Mouse (Mus musculus) embryo, embryonic 11.5 days (tissue): ENCODE measurements around the gene Sobp.

Experiments
- DNase-seq: peaks from one replicate; pipeline ENCODE4 v3.0.0-alpha.2; 2012; ENCODE audit warnings: low read depth, low spot score

Gene Sobp

DNA sequence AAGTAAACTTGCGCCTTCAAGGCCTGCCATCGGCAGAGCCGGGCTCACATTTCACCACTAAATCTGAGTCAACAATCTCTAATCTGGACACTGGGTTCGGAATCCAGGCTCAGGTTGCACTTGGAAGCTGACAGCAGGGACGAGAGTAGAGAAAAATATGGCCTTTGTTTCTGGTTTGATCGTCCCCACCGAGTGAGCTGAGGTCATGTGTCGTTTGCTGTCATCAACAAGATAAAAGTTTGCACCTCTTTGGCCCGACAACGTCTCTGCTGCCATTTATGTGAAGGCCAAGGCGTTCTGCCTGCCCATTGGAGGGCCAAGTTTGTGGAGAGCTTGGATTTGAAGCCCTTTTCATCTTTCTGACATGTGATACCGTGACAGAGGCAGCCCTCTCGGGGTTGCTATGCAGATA is 178.8 kb downstream of the Sobp start:
- DNase-seq = no peak

DNA sequence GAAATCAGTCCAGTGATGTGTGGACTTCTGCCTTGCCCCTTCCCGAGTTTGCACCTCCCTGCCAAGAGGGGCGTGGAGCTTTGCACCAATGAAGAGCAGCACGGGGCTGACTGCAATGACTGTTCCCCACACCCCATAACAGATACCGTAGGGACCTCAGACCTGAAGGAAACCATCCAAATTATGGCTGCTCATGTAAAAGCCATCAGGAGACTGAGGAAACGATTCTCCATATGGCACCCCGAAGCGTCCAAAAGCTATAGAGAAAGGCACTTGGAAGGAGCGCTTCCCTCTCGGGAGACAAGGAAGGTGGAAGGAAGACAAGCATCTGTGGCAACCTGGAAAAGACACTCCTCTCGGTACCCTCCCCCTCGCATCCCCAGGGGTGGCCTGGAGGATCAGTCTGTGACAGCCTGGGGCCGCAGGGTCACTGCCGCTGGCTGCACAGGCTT is 180.0 kb downstream of the Sobp start:
- no peak for DNase-seq

DNA sequence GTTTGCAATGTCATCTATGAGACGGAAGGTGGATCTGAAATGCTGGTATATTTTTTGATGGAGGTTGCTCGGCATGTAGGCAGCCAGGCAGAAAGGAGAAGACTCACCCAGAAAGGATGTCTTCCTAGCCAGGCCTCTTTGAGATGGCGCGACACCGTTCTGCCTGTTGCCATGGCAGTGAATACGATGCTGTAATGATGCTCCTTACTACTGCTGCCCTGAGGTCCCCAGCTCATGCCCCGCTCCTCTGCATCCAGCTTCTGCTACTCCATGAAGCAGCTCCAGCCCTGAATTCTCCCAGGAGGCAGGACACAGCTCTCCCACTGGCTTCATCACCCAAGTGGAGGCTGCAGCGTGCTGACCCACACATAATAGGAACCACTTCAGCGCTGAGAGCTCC is 183.3 kb downstream of the Sobp start:
- no peak for DNase-seq

DNA sequence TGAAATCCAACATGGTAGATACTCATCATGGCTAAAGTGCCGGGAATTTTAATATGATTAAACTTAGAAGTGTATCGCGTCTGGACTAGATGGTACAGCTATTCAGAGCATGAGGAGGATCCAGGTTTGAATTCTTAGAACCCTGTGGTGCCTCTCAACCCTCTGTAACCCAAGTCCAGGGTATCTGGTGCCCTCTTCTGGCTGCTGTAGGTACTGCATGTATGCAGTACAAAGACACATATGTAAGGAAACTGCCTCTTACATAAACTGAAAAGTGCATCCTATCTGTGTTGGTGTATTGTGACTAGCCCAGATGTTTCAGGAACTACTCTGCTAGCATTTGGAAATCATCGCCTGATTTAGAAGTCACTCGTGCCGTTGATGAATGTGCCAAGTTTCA is 184.4 kb downstream of the Sobp start:
- DNase-seq = no peak

DNA sequence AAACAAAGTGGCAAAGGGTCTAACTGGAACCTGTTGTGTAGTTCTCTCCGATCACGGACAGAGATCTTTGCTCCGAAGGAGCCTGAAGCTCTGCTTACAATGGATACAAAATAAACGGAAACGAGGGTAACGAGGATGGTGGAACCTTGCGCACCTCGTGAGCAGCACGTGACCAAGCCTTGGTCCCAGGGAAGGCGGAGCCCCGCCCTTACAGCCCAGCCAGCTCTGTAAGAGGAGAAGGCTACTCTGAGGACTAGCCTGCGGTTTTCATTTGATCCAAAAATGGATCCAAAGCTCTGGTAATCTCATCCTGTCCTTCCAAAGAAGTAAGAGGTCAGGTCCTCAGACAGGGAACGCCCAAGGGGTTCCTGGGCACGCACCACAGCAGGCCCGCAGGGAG is 185.7 kb downstream of the Sobp start:
- DNase-seq = no peak

DNA sequence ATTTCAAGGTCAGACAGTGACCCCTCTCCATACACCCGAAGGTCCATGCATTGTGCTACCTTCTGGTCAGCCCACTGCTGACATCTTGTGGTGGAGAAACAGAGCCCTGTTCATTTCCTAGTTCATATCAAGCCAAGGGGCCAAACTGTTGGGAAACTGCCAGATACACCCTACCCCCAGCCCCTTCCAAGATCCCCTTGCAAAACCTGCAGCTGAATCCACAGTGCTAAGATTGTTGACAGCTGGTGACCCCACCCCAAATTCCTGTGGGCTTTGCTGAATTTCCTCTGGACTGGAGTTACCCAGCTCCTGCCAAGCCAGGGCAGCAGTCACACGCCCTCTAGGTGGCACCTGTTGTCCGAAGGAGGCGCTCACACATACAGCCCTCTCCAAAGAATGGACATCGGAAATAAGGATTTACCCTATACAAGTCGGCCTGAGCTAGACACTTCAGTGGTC is 186.7 kb downstream of the Sobp start:
- no peak for DNase-seq

DNA sequence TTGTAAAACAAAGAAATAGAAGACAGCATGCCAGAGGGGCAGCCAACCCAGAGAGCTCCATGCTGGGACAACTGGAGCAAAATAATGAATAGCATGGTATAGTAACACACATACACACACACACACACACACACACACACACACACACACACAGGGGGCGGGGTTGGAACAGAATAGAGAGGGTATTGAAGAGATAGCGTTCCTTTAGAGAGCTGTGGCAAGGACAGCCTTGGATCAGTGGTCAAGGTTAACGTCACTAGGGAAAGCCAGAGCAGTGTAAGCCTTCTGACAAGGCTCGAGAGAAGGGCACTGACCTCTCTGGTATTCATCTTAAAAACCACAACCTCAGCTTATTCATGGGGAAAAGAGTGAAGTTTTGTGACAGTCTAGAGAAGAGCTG is 189.4 kb downstream of the Sobp start:
- DNase-seq = no peak

DNA sequence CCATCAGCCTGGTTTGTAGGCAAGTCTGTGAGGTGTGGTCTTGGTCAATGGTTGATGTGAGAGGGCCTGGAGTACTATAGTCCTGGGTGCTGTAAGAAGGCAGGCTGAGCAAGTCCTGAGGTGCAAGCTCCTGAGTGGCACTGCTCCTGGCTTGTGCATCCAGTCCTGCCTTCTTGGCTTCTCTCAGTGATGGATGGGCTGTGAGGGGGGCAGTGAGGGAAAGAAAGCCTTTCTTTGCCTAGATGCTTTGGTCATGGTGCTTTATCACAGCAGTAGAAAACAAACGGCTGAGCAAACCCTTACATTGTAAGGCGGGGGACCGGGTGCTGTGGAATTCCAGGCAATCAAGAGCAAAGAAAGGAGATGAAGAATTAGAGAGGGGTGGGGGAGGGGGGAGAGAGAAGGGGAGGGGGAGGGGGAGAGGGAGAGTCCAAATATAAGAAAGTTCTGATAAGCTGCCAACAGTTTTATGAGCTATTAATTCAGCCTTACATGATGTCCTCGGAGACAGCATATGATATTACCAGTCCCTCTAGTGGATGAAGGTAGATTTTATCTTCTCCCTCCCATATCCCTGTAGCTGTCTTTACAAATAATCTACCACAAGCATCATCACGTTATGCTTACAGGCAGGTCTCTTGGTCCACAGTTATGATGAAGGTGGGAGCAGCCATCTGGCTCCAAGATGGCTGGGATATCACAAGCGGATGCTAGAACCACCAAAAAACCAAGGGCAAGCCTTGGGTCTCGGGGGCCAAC is 193.2 kb downstream of the Sobp start:
- DNase-seq = no peak

DNA sequence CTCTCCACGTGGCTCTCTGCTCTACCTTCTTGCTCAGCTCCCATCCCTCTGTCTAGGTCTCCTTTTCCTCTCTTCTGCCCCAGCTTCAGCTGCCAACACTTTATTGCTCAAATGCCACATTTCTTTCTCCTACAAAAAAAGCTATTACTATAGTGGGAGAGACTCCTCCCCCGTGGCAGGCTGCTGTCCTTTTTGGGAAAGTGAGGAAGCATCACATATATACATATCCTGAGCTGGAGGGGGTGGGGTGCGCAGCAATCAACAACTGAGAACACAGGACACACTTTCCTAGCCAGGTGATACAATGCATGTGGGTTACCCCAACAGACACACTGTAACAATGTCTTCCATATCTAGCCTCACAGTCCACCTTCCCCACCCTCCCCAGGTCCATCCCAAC is 196.0 kb downstream of the Sobp start:
- DNase-seq = no peak

DNA sequence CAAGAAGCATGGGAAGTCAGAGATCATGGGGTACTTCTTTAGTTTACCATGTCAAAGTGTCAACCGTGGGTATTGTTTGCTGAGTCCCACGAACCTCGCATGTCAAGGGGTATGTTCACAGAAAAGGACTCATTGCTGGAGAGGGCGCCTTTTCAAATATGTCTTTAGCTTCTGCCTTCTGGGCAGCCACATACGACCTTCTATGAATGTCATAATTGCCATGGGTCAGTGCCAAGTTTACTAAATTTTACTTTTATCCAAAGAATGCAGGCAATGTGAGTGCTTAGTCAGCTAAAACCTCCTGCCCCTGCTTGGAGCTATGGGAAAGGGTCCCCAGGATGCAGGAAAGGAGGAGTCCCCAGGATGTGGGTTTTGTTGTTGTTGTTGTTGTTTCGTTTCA is 197.8 kb downstream of the Sobp start:
- DNase-seq = no peak

DNA sequence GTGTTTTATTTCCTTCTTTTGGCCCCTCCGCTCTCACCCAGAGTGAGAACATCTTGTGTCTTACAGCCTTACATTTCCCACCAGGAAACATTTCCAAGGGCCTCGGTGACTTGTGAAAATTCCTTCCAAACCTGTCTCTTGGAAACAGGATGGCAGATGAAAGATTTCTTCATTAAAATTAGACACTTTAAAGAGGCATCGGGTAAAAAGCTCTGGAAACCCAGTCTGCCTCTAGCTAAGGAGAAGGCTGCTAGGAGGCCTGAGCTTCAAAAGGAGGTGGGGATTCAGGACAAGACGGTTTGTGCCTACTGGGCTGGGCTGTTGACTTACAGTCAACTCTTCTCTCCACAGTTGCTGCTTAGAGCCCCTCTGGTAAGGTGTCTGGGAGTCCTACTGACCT is 200.8 kb downstream of the Sobp start:
- DNase-seq = no peak

DNA sequence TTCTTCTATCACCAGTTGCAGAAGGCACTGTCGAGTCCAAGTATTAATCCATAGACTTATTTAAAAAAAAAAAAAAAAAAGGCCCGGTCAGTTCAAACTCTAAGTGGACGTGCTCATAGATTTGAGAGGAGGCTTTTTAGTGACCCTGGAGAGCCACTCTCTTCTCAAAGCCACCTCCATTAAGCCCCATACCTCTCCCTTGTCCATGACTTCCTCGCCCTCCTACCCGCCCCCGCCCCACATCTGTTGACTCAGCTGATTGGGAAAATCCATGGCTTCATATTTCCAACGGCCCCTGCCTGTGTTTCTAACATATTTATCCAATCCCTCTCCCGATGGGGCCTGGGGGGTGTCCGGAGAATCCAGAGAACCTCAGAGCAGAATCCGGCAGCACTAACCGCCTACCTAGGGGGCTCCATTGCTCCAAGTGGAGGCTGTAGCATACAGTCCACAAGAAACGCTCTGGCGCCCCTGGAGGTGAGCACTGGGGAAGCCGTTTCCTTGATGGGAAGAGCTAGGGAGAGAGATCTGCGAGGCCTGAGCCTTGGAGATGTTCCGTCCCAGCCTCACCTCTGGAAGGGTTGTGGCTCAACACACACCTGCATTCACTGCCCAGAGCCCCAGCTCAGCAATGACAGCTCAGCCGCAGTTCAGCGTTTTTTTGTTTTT is 201.7 kb downstream of the Sobp start:
- no peak for DNase-seq

DNA sequence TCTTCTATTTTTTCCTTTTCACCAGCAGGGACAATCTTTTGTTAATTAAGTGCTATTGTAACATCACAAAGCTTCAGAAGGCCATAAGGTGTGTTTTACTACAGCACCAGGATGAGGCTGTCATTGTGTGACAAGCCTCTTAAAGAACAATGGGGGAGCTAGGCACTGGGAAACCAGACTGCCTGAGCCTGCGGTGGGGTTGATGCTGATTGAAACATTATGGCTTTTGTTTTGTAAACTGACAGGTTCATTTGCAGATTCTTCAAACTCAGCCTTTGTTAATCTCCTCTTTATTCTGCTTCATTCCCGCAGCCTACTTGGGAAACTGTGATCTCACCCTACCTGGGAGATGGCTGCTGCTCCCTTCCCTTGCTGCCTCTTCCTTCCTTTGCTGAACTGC is 206.0 kb downstream of the Sobp start:
- no peak for DNase-seq

DNA sequence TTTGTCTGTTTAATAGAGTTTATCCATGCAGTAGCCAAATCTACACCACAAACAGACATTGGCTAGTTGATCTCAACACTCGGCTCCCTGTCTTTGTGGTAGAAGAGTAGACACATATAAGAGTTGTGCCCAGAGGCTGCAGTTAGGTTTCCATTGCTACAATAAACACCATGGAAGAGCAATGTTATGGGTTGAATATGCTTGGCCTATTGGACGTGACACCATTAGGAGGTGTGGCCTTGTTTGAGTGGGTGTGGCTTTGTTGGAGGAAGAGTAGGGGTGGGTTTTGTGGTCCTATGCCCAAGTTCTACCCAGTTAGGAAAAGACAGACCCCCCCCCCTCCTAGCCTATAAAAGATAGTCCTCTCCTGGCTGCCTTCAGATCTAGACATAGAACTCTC is 211.3 kb downstream of the Sobp start:
- DNase-seq = no peak

DNA sequence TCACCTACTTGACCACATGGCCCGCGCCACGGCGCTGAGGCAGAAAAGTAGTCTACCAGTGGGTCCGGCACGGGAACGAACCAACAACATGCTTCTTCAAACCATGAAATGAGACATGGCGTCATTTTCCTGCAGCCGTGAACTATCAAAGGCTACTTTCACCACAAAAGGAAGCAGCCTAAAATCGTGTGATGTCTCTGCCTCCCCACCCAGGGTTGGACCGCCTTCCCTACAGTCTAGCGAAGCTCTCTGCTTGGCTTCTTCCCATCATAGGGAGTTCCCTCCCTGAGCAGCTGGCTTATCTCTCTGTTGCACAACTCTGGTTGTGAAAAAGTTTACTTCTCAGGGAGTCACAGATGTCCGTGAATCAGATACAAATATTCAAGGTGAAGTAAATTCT is 211.7 kb downstream of the Sobp start:
- DNase-seq = no peak

DNA sequence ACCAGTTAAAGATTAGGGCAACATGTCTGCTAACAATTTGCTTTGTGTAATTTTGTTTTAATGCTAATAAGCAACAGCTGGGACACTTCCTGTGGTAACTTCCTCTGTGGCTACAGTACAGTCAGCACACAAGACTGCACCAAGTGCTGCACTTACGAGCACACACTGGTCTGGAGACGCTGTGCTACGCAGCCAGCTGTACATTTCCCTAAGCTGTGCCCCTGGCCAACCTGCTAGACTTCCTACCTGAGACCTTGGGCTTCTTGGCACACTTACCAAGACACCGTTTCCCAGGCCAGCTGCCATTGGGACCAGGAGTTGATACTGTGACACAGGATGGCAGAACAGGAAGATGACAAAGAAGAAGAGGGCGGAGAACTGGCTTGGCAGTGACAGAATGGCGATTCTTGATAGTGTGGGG is 212.1 kb downstream of the Sobp start:
- DNase-seq = no peak

DNA sequence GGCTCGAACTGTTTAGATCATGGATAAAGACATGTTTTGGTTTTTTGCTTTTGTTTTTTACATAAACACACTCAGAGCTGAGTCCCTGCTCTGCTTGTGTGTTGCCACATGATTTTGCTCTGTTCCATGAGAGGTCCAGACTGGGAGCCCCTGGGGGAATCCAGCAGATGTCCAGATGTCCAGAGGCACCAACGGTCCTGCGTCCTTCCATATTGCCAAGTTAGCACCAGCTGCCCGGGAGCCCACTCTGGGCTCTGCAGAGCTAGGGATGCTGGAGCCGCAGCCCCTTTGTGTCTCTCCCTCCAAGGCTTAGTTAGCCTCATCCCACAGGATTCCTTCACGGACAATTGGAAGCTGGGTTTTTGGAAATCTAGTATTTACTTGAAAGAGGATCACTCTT is 212.6 kb downstream of the Sobp start:
- no peak for DNase-seq

DNA sequence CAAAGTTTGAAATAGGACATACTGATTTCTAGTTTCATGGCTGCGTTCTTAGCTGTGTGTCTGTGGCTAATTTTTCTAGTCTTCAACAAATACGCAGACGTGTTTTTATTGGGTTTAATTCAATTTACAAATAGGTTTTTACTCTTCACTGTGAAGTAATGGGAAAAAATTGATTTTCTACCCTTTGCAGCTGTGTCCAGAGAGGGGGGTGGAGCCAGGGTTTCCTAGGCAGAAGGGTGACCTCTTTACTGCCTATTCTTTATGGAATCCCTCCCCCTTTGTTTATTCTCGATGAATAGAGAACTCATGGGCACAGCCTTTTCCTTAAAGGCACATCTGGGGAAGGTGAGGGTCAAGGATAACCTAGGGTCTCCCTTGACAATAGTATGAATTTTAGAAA is 215.6 kb downstream of the Sobp start:
- no peak for DNase-seq

DNA sequence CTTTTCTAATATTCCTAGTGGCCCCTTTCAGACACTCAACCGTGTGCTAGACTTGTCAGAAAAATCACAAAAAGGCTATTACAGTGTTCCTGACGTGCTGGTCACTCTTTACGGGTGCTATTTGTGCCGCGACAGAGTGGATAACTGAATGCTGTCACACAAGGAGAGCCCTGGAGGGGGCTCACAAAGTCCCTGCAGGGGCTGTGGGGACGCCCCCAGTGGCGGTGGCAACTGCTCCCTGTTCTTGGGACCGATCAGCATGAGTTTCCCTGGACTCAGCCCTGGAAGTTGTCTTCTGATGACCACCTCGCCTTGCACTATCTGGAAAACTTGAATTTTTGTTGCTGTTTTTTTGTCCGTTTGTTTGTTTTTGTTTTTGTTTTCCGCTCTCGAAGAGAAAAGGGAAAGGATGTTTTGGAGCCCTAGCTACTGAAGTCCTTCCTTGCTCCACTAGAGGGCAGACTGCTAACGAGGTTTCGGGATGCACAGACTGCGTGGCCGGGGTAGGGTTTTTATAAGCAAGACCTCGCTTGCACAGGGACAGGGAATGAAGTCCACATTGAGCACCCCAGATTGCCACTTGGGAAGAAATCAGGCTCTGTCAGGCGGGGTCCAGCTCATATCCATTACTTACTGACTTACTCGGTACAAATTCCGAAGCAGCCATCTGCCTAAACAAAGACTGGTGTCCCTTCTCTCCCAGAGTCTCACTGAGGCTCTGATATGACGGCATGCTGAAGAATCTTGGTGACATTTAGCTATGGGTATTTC is 216.3 kb downstream of the Sobp start:
- DNase-seq = peak; percentile 71

DNA sequence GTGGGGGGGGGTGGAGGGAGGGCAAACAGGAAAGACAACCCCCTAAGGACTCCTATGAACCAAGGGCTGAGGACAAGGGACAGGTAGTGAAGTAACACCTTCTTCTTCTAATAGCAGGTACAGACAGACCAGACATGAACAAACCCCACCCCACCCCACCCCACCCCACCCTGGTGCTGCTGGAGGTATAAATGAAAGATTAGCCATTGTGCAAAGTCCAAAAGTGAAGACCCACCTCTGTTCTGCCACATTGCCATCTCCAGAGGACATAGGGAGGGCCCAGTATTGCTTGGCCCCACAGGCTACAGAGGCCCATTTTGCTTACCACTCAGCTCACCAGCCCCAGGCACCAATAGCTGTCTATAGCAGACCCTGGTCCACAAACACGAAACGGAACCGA is 219.1 kb downstream of the Sobp start:
- no peak for DNase-seq

DNA sequence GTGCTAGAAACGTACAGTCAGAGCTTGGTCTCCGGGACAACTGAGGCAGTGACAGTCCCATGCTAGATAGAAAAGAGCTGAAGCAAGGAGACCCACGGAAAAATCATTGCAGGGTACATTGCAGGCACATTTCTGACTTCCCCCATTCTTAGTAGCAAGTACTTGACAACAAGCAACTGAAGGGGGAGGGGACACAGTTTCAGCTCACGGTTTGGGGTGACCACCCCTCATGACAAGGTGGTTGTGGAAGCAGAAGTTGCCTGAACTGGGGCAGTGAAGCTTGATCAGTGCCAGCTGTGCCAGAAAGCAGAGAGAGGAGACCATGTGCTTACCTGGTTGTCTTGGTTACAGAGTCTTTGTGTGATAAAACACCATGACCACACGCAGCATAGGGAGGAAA is 220.7 kb downstream of the Sobp start:
- DNase-seq = no peak
